Mouse (Mus musculus) E14TG2a.4 (cell line): ENCODE measurements around the gene Rubcn.

Source experiments
- CTCF ChIP-seq: conservative IDR thresholded peaks from 2 replicates; pipeline ENCODE4 v1.5.1; 2014; ENCODE audit warnings: low read length
- NANOG ChIP-seq: IDR thresholded peaks from 2 replicates; pipeline ENCODE4 v1.6.1; 2014; ENCODE audit warnings: borderline replicate concordance, low read length, mixed read lengths
- POU5F1 ChIP-seq: IDR thresholded peaks from 2 replicates; pipeline ENCODE4 v1.6.1; 2014; ENCODE audit warnings: low read length, borderline replicate concordance

DNA sequence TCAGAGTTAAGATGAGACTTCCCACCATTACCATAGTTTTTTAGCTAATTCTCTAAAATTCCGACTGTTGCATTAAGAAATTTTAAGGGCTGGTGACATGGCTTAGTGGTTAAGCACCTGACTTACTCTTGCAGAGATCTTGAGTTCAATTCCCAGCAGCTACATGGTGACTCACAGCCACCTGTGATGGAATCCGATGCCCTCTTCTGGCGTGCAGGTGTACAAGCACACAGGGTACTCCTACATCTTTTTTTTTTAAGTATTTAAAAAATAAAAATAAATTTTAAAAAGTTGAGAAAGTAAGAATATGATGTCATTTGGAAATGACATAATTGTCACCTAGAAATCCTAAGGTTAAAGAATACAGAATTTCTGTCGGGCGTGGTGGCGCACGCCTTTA is 10.4 kb upstream of the Rubcn start:
- TF ChIP-seq CTCF = peak; percentile 16; the same call in 1 of the 2 replicates
- TF ChIP-seq POU5F1 = no peak
- no peak for TF ChIP-seq NANOG
